Mouse (Mus musculus) liver (tissue): ENCODE measurements at regions not wholly inside any gene's neighbourhood (a gene's known extent, or its start where the extent isn't known, plus 50 kb on each side); places are given as distances from the start of the nearest gene placed in this dataset.
A peak's percentile ranks its signal among the peaks of the same experiment; 100 is the strongest.

Source experiments
- DNase-seq: peaks from one replicate; pipeline ENCODE4 v3.0.0-alpha.2; 2020; ENCODE audit warnings: mixed read lengths

- DNase-seq, result no peak
These were observed 1062.8 kb upstream of the Acvr2a start for GRCm38 (mm10) chr2:47750997-47751623.

DNA sequence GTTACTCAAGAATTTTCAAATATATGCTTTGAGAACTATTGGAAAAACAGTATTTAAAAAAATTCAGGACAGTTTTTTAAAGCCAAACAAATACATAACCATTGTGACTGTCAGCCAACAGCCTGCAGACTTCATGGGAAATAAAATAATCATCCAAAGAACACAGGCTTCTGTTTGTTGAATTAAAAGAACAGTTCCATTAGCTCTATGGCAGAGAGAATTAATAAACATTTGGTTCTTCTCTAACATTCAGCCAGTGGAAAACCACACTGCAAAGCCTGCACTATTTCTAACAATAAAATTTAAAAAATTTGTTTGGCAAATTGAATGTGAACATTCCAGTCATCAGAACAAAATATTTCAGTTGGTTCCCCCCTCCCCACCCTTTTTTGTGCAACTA lies 1058.2 kb upstream of the Acvr2a start:
- no peak for DNase-seq

- DNase-seq, result no peak
These were observed 1057.7 kb upstream of the Acvr2a start for GRCm38 (mm10) chr2:47756248-47756647.

DNA sequence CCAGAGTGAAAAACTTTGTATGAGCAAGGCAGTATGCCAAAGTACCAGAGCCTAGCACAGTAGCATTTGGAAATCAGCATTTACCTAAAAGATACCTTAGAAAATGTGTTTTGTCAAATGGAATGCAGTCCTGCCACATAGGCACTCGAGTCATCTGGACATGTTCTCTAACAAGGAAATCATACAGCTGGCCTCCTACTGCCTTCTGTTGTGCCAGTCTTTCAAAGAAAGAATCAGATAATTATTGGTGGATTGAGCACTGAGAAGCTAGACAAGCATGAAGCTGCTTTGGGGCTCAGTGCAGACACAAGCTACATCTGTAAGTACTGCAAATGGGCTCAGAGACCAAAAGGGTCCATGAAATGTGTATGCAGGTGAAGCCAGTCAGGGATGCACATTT lies 1038.1 kb upstream of the Acvr2a start:
- no peak for DNase-seq

- no peak for DNase-seq
These were observed 1036.9 kb upstream of the Acvr2a start for GRCm38 (mm10) chr2:47776965-47777364.

DNA sequence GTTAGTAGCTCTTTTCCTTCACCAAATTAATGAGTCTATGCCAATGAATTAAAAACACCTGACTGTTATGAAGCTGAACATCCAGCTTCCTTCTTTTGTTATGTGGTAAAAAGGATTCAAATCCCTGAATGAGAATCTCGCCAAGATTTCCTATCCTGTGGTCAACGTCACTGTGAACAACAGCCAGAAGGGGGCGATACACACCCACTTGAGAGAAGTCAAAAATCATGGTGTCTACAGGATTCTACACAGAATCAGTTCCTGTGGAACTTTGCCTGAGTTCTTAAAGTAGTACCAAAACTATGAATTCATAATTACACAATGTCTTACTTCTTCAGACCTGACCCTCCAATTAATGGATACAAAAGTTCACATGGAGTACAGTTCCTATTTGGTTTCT lies 1028.1 kb upstream of the Acvr2a start:
- peak; percentile 18 for DNase-seq

- DNase-seq, result no peak
These were observed 991.1 kb upstream of the Acvr2a start for GRCm38 (mm10) chr2:47822746-47823271.

- no peak for DNase-seq
These were observed 981.4 kb upstream of the Acvr2a start for GRCm38 (mm10) chr2:47832493-47832892.

- DNase-seq, result no peak
These were observed 980.4 kb upstream of the Acvr2a start for GRCm38 (mm10) chr2:47833517-47833916.

GRCm38 (mm10) chr2:47834055-47834799 lies 979.7 kb upstream of the Acvr2a start:
- DNase-seq, result no peak

DNA sequence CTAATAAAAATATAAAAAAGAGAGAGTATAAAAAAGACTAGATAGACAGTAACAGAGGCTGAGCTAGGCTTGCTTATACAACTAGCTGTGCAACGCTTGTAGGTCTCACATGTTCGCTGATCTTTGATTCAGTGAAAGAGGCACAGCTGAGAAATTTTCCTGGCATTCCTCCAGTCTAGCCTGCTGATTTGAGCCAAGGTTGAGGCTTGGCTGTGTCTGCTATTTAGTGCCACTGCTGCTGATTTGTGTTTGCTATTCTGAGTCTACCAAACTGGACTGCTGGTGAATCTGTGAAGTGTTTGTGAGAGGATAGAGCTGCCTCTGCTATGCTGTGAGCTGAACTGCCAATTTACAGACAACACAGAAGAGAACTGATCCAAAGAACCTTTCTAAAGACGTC lies 956.7 kb upstream of the Acvr2a start:
- DNase-seq, result no peak

DNA sequence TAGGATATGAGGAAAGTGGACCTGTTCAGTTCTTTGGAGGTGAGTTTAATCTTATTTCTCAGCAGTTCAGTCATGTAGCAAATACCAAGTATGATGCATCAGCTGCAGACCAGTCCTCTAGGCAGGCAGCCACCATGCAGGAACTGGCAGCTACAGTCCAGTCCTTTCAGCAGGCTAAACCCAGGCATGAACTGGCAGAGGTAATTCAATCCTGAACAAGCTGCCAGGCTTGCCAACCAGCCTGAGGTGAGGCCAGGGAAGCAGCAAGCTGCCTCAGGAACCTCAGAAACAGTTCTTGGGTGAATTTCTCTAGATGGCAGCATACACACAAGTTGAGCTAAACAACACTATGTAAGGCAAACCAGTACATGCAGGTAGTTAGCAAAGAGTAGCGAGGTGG lies 951.5 kb upstream of the Acvr2a start:
- DNase-seq, result no peak

GRCm38 (mm10) chr2:47878002-47878401 lies 935.9 kb upstream of the Acvr2a start:
- DNase-seq, result no peak

- DNase-seq, result no peak
These were observed 934.8 kb upstream of the Acvr2a start for GRCm38 (mm10) chr2:47879071-47879470.

DNA sequence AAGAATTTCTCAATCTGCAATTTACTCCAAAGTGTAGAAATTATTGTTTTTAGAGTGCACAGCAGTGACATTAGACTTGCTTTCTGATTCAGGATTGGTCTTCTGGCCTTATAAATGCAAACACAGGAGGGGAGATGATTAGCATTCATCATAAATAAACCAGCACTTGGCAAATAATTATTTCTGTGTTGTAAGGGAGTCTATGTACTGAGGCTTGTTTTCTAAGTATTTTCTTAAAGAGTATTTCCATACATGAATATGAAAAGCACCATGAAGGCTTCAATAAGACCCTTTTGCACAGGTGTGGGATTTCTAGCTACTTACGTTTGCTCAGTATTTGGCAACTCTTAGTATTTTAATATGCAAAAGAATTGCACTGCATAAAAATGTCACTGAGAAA lies 934.1 kb upstream of the Acvr2a start:
- DNase-seq, result no peak

- no peak for DNase-seq
These were observed 925.7 kb upstream of the Acvr2a start for GRCm38 (mm10) chr2:47888166-47888565.

- no peak for DNase-seq
These were observed 922.5 kb upstream of the Acvr2a start for GRCm38 (mm10) chr2:47891366-47891765.

- no peak for DNase-seq
These were observed 921.0 kb upstream of the Acvr2a start for GRCm38 (mm10) chr2:47892879-47893278.

GRCm38 (mm10) chr2:47894806-47895205 lies 919.1 kb upstream of the Acvr2a start:
- no peak for DNase-seq

- no peak for DNase-seq
These were observed 899.6 kb upstream of the Acvr2a start for GRCm38 (mm10) chr2:47914270-47914669.

DNA sequence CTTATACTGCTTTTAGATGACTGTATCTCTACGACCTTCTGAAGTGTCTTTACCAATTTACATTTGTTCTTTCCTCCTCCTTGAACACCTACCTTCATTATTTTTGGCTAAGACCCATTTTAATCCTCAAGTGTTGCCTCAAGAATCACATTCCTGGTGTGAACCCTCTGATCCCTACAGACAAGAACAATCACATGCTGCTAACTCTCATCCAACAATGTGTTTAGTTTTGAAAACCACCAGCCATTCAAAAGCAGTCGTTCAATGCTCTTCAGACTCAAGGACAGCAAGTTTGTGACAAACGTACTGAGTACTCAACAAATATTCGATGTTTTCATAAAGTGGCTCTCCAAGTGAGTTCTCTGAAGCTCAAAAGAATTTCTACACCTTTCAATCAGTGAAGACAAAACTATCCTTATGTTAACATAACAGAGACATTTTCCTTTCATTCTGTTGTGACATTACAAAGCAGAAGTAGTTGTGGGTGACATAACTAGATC lies 898.9 kb upstream of the Acvr2a start:
- no peak for DNase-seq

DNA sequence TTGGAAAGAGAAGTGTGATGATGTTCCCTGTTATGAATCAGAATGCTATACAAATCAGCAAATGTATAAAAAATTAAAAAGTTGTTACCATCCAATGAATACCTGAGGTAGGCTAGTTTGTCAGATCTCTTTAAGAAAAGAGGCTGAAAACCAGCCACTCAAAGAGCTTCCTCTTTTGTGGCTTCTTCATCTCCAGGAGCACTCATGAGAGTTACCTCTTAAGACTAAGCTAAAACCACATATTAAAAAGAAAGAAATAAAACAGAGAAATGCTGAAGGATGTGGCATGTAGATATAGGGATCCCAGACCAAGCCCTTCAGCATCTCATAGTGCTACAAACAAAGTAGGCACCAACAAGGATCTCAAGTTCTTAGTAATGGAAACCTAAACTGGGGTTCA lies 890.9 kb upstream of the Acvr2a start:
- no peak for DNase-seq

DNA sequence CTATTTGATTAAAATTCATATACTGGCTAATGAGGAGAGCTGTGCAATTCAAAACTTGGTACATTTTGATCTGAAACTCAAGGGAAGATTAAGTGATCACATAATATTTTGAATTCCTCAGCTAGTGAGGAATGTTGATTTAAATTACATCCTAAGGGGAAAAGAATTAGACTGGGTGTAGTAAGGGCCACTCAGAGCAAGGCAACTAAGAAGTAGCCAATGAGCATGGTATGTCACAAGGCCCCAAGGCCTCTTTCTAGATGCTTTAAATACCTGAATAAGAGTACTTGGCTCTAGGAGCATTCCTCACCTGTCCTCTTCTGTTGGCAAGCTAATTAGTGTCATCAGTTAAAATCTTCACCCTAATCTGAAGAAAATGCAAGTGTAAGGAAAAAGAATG lies 887.3 kb upstream of the Acvr2a start:
- DNase-seq, result no peak

GRCm38 (mm10) chr2:47945061-47945460 lies 868.8 kb upstream of the Acvr2a start:
- no peak for DNase-seq
